Mouse (Mus musculus) ES-Bruce4 (cell line): Measurements from ENCODE around the gene Nos1. TPM values are rescaled to one million over a fixed set of nuclear protein-coding genes. Genes with fewer than 3 reads are reported as not detected.

Source experiments
- H3K27ac ChIP-seq: 2 replicates; pipeline ENCODE4 v1.5.1; 2012; ENCODE audit warnings: low read length, inconsistent platforms; ENCODE audit not compliant: insufficient read depth
- H3K27me3 ChIP-seq: 2 replicates; pipeline ENCODE4 v1.6.1; 2012; ENCODE audit warnings: mild to moderate bottlenecking, low read length, inconsistent platforms; ENCODE audit not compliant: control insufficient read depth, poor library complexity, insufficient read depth, severe bottlenecking
- H3K36me3 ChIP-seq: 2 replicates; pipeline ENCODE4 v1.6.1; 2012; ENCODE audit warnings: inconsistent platforms, mild to moderate bottlenecking, low read length, moderate library complexity; ENCODE audit not compliant: control insufficient read depth, poor library complexity, insufficient read depth, severe bottlenecking
- H3K4me1 ChIP-seq: one replicate; pipeline ENCODE4 v1.8.1; 2011; ENCODE audit warnings: low read length; ENCODE audit not compliant: control insufficient read depth, insufficient read depth
- H3K4me3 ChIP-seq: 2 replicates; pipeline ENCODE4 v1.5.1; 2011; ENCODE audit warnings: low read depth, mild to moderate bottlenecking, low read length
- H3K9ac ChIP-seq: 2 replicates; pipeline ENCODE4 v1.6.1; 2012; ENCODE audit warnings: low read depth, mild to moderate bottlenecking, inconsistent platforms; ENCODE audit not compliant: poor library complexity, severe bottlenecking
- H3K9me3 ChIP-seq: replicated peaks from 2 replicates; pipeline ENCODE4 v1.6.1; 2012; ENCODE audit warnings: mild to moderate bottlenecking, low read length, inconsistent platforms; ENCODE audit not compliant: control insufficient read depth, poor library complexity, insufficient read depth, severe bottlenecking
- CTCF ChIP-seq: IDR thresholded peaks from one replicate; pipeline ENCODE4 v1.8.1; 2011; ENCODE audit warnings: low read depth, low read length
- EP300 ChIP-seq: IDR thresholded peaks from 2 replicates; pipeline ENCODE4 v1.6.1; 2011; ENCODE audit warnings: low read depth, low read length; ENCODE audit not compliant: insufficient read depth
- POLR2A ChIP-seq: IDR thresholded peaks from one replicate; pipeline ENCODE4 v1.8.1; 2011; ENCODE audit warnings: low read length; ENCODE audit not compliant: insufficient read depth
- polyA plus RNA-seq: library from polyadenylated mRNA; stranded (reverse); fragments of >200 nt; gene quantifications from 2 replicates; pipeline ENCODE4 v1.2.4, GENCODE M21; 2011; ENCODE audit warnings: low read depth; ENCODE audit not compliant: missing spikeins, insufficient read depth, insufficient read length

The Nos1 gene
- polyA plus RNA-seq, 1 experiment = 1.7 TPM

GRCm38 (mm10) chr5:117976263-117976656 lies 195.4 kb downstream of the Nos1 start:
- Histone ChIP-seq H3K27ac (no peak overlapping the region), H3K9ac (no peak overlapping the region)

GRCm38 (mm10) chr5:117976657-117977500 lies 196.0 kb downstream of the Nos1 start, which contains the start of gene Fbxo21:
Fbxo21 (plus strand) TSS chr5:117976730.
- H3K27ac ChIP-seq = no peak within 1 kb of the TSS
- no peaks in the 10 kb centered on the region for H3K9me3 ChIP-seq
- H3K27me3 ChIP-seq = no peaks in the 10 kb centered on the region
- H3K9ac ChIP-seq = peak within 1 kb of the TSS; percentile 82
- H3K4me3 ChIP-seq = peak within 1 kb of the TSS; percentile 73
- TF ChIP-seq POLR2A = peak; percentile 51
- no peak for TF ChIP-seq EP300
- no peaks in the 10 kb centered on the region for H3K4me1 ChIP-seq
- peaks cover 5% of the 10 kb centered on the region; the same call in 1 of the 2 replicates for H3K36me3 ChIP-seq

More at GRCm38 (mm10) chr5:117976263-117976656, 195.4 kb downstream of the Nos1 start:
- no peaks in the 10 kb centered on the region for H3K4me1 ChIP-seq
- TF ChIP-seq EP300 = 0 out of 2 replicates have a peak, but pooled peaks have one; percentile 7
- TF ChIP-seq POLR2A = no peak
- H3K27me3 ChIP-seq = no peaks in the 10 kb centered on the region
- H3K9me3 ChIP-seq = no peaks in the 10 kb centered on the region
- H3K36me3 ChIP-seq = peaks cover 5% of the 10 kb centered on the region; the same call in 1 of the 2 replicates
- peak overlapping the region; percentile 54 for H3K4me3 ChIP-seq

GRCm38 (mm10) chr5:117977501-117978158 lies 196.8 kb downstream of the Nos1 start:
- Histone ChIP-seq H3K9me3 (no peaks in the 10 kb centered on the region), H3K4me3 (peak overlapping the region; percentile 73), H3K9ac (peak overlapping the region; percentile 82), H3K27me3 (no peaks in the 10 kb centered on the region), H3K36me3 (peaks cover 5% of the 10 kb centered on the region; the same call in 1 of the 2 replicates), H3K27ac (no peak overlapping the region), H3K4me1 (no peaks in the 10 kb centered on the region)
- TF ChIP-seq POLR2A (no peak), EP300 (no peak), CTCF (no peak)

GRCm38 (mm10) chr5:117978159-117978697 lies 197.4 kb downstream of the Nos1 start:
- no peaks in the 10 kb centered on the region for H3K4me1 ChIP-seq
- no peak for TF ChIP-seq POLR2A
- no peak for TF ChIP-seq CTCF
- no peak for TF ChIP-seq EP300
- H3K36me3 ChIP-seq = peaks cover 11% of the 10 kb centered on the region; the same call in 1 of the 2 replicates
- no peak overlapping the region for H3K9ac ChIP-seq
- no peaks in the 10 kb centered on the region for H3K27me3 ChIP-seq
- H3K9me3 ChIP-seq = no peaks in the 10 kb centered on the region
- no peak overlapping the region for H3K27ac ChIP-seq
- H3K4me3 ChIP-seq = peak overlapping the region; percentile 73

- TF ChIP-seq EP300 (no peak), CTCF (no peak), POLR2A (no peak)
- H3K4me1 ChIP-seq = no peaks in the 10 kb centered on the region
- no peak overlapping the region for H3K27ac ChIP-seq
- H3K27me3 ChIP-seq = no peaks in the 10 kb centered on the region
- no peak overlapping the region for H3K9ac ChIP-seq
- no peaks in the 10 kb centered on the region for H3K9me3 ChIP-seq
- no peak overlapping the region for H3K4me3 ChIP-seq
- H3K36me3 ChIP-seq = peaks cover 11% of the 10 kb centered on the region; the same call in 1 of the 2 replicates
These were observed 198.2 kb downstream of the Nos1 start for GRCm38 (mm10) chr5:117979082-117979481.

GRCm38 (mm10) chr5:117980921-117981320 lies 200.1 kb downstream of the Nos1 start:
- no peak for TF ChIP-seq EP300
- no peak for TF ChIP-seq POLR2A
- no peak for TF ChIP-seq CTCF
- H3K9me3 ChIP-seq = no peaks in the 10 kb centered on the region
- no peak overlapping the region for H3K9ac ChIP-seq
- no peaks in the 10 kb centered on the region for H3K4me1 ChIP-seq
- no peaks in the 10 kb centered on the region for H3K27me3 ChIP-seq
- peaks cover 11% of the 10 kb centered on the region; the same call in 1 of the 2 replicates for H3K36me3 ChIP-seq
- no peak overlapping the region for H3K27ac ChIP-seq
- H3K4me3 ChIP-seq = no peak overlapping the region
